Mouse (Mus musculus) urinary bladder, postnatal 36 days (tissue): ENCODE measurements around the gene Rtf2.

Experiments used
- DNase-seq, 2 experiments: peaks; one replicate each; pipeline ENCODE4 v3.0.0; 2022; ENCODE audit warnings: low spot score in 2 of 2, mixed read lengths in 1 of 2

Gene Rtf2

GRCm38 (mm10) chr2:172481654-172482385 is 41.5 kb downstream of the Rtf2 start:
- DNase-seq, result no peak

- no peak for DNase-seq
These were observed 43.5 kb downstream of the Rtf2 start for GRCm38 (mm10) chr2:172483766-172484413.

GRCm38 (mm10) chr2:172484696-172485370 is 44.5 kb downstream of the Rtf2 start:
- no peak for DNase-seq

- DNase-seq, result no peak
These were observed 56.5 kb downstream of the Rtf2 start for GRCm38 (mm10) chr2:172496736-172497345.

GRCm38 (mm10) chr2:172498823-172499222 is 58.5 kb downstream of the Rtf2 start:
- DNase-seq, result no peak

GRCm38 (mm10) chr2:172500752-172501316 is 60.5 kb downstream of the Rtf2 start:
- DNase-seq, result no peak

- no peak for DNase-seq
These were observed 61.0 kb downstream of the Rtf2 start for GRCm38 (mm10) chr2:172501341-172501740.

GRCm38 (mm10) chr2:172502168-172502567 is 61.8 kb downstream of the Rtf2 start:
- no peak for DNase-seq

GRCm38 (mm10) chr2:172506121-172506520 is 65.8 kb downstream of the Rtf2 start:
- DNase-seq, result no peak

- no peak for DNase-seq
These were observed 69.8 kb downstream of the Rtf2 start for GRCm38 (mm10) chr2:172510056-172510712.

GRCm38 (mm10) chr2:172510899-172511298 is 70.5 kb downstream of the Rtf2 start:
- peak in 1 of 2 experiments; percentile 13 for DNase-seq

GRCm38 (mm10) chr2:172516407-172516992 is 76.1 kb downstream of the Rtf2 start:
- no peak for DNase-seq
